Mouse (Mus musculus) embryonic fibroblast, embryonic 13.5 days (primary cell): ENCODE results near the gene Pml. TPM values are rescaled to one million over a fixed set of nuclear protein-coding genes. Genes with fewer than 3 reads are reported as not detected.

Experiments
- H3K27ac ChIP-seq: 2 replicates; pipeline ENCODE4 v1.5.1; 2012; ENCODE audit warnings: low read length, control low read depth, inconsistent platforms; ENCODE audit not compliant: insufficient read depth
- H3K4me1 ChIP-seq: 2 replicates; pipeline ENCODE4 v1.6.1; 2011; ENCODE audit warnings: low read length; ENCODE audit not compliant: control insufficient read depth, insufficient read depth
- H3K4me3 ChIP-seq: 2 replicates; pipeline ENCODE4 v1.5.1; 2011; ENCODE audit warnings: mild to moderate bottlenecking, control low read depth, low read length; ENCODE audit not compliant: insufficient read depth
- CTCF ChIP-seq: IDR thresholded peaks from 2 replicates; pipeline ENCODE4 v1.5.1; 2011; ENCODE audit warnings: mild to moderate bottlenecking, control low read depth, low read length, moderate library complexity, borderline replicate concordance; ENCODE audit not compliant: insufficient read depth
- POLR2A ChIP-seq: IDR thresholded peaks from 2 replicates; pipeline ENCODE4 v1.6.1; 2011; ENCODE audit warnings: low read depth, mild to moderate bottlenecking, control low read depth, low read length, moderate library complexity
- polyA plus RNA-seq: library from polyadenylated mRNA; stranded (reverse); fragments of >200 nt; gene quantifications from 2 replicates; pipeline ENCODE4 v1.2.4, GENCODE M21; 2011; ENCODE audit warnings: low read depth; ENCODE audit not compliant: missing spikeins, insufficient read length

The Pml gene
- polyA plus RNA-seq, 1 experiment = 56.3 TPM

- Histone ChIP-seq H3K4me3 (no peak overlapping the region), H3K27ac (peak overlapping the region; percentile 41; the same call in 1 of the 2 replicates), H3K4me1 (peaks cover 11% of the 10 kb centered on the region)
- TF ChIP-seq POLR2A = no peak
- no peak for TF ChIP-seq CTCF
Observed at GRCm38 (mm10) chr9:58174818-58175251, 74.8 kb downstream of the Pml start.

- TF ChIP-seq CTCF (no peak), POLR2A (no peak)
- Histone ChIP-seq H3K27ac (no peak overlapping the region), H3K4me3 (no peak overlapping the region), H3K4me1 (peaks cover 11% of the 10 kb centered on the region)
Observed at GRCm38 (mm10) chr9:58172863-58173262, 76.7 kb downstream of the Pml start.

GRCm38 (mm10) chr9:58169426-58169825 lies 80.2 kb downstream of the Pml start:
- Histone ChIP-seq H3K4me3 (no peak overlapping the region), H3K4me1 (no peaks in the 10 kb centered on the region), H3K27ac (no peak overlapping the region)
- TF ChIP-seq POLR2A = no peak
- no peak for TF ChIP-seq CTCF

GRCm38 (mm10) chr9:58168880-58169279 lies 80.7 kb downstream of the Pml start:
- no peak overlapping the region for H3K4me3 ChIP-seq
- H3K4me1 ChIP-seq = no peaks in the 10 kb centered on the region
- TF ChIP-seq POLR2A = no peak
- TF ChIP-seq CTCF = no peak
- no peak overlapping the region for H3K27ac ChIP-seq

Other genes starting within 250 kb of the Pml start
- 0.13 and 0.74 TPM in 2 replicates for gene Cyp11a1, start 243.4 kb downstream of the Pml start, polyA plus RNA-seq
- 0.42 TPM in 1 of 2 replicates, not detected in the other for gene Stra6, start 186.0 kb downstream of the Pml start, polyA plus RNA-seq
- not detected in 2 replicates for gene Ccdc33, start 131.0 kb downstream of the Pml start, polyA plus RNA-seq
- 17.8 and 36.3 TPM in 2 replicates for gene Islr, start 45.5 kb downstream of the Pml start, polyA plus RNA-seq
- 0.30 TPM in 1 of 2 replicates, not detected in the other for gene Islr2, start 45.5 kb downstream of the Pml start, polyA plus RNA-seq
- gene Stoml1, start 3.4 kb upstream of the Pml start, polyA plus RNA-seq = 25.9 and 27.0 TPM in 2 replicates
- gene Loxl1, start 63.4 kb upstream of the Pml start, polyA plus RNA-seq = 158 and 210 TPM in 2 replicates
- gene Tbc1d21, start 120.7 kb upstream of the Pml start, polyA plus RNA-seq = not detected in 2 replicates
- gene Insyn1, start 238.8 kb upstream of the Pml start, polyA plus RNA-seq = 27.1 and 27.5 TPM in 2 replicates